Mouse (Mus musculus) MEL-GATA-1-ER (cell line): ENCODE data around the gene Rhobtb1.

Experiments
- DNase-seq: peaks from one replicate; pipeline ENCODE4 v3.0.0-alpha.2; 2012; ENCODE audit warnings: low read depth; ENCODE audit errors: extremely low read depth

Gene Rhobtb1

DNA sequence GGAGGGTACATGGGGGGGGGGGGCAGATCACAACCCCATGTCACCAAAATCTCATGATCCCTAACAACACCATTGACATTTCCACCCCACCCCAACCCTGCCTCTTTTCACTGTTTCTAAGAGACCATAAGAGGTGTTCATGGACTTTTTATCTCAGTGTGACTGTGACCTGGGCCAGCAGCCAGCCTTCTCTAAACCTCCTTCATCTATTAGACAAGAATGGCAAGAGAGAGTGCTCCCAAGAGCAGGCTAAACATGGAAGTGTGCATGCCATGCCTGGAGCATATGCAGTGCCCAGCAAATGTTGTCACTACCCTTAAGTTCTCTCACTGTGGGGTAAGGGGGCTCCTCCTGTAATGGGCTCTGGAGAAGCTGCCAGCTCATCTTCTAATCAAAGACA, 123.5 kb downstream of the Rhobtb1 start:
- no peak for DNase-seq

- no peak for DNase-seq
Observed at GRCm38 (mm10) chr10:69275811-69276775, 124.9 kb downstream of the Rhobtb1 start.

GRCm38 (mm10) chr10:69276920-69277435, 125.7 kb downstream of the Rhobtb1 start:
- no peak for DNase-seq

DNA sequence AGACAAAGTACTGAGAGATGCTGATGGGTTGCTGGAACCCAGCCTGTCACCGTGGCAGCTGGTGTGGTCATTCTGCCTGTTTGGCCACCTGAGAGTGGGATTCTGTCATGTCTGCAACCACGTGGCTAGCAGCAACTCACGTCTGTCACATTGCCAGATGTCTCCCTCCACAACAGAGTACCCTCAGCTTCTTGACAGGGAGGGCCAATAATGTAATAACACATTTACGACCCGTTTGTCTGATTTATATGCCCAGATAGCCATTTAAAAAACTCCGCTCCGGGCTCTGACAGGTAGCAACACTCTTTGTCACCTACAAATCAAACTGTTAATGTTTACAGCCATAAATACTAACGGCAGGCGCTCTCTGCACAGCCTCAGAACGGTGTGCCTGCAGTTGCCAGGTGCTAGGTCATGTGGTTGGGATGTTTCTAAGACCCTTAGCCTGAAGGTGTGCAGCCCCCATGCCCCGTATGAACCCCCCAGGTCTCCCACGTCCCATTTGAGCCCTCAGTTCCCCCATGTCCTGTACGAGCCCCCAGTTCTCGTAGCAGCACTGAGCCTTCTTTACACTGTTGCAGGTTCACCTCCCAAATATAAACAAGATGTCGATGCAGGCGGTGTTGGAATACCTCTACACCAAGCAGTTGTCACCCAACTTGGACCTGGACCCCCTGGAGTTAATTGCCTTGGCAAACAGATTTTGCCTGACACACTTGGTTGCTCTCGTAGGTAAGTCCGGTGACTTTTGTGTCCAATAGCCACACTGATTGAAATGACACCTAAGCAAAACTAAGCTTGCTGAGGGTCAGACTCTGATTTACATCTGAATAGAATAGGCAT, 127.8 kb downstream of the Rhobtb1 start:
- no peak for DNase-seq

- DNase-seq, result no peak
Observed at GRCm38 (mm10) chr10:69279607-69279978, 128.4 kb downstream of the Rhobtb1 start.

- DNase-seq, result no peak
Observed at GRCm38 (mm10) chr10:69286939-69287338, 135.7 kb downstream of the Rhobtb1 start.

DNA sequence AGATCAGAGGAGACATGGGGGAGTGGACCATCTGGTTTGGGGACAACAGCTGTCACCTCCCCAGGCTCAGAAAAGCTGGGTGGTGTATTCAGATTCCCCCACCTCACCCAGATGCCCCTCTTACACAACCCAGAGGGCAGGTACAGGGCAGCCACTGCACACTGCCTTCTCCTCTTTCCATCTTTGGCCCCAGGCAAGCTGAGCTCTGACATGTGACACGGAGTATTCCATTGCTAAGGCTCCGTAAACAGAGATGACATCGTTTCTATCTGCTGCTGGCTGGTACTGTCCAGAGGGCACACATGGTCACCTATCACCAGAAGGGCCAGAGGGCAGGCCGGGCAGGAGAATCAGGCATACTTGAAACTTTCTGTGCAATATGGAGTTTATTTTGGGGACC, 136.9 kb downstream of the Rhobtb1 start:
- no peak for DNase-seq

DNA sequence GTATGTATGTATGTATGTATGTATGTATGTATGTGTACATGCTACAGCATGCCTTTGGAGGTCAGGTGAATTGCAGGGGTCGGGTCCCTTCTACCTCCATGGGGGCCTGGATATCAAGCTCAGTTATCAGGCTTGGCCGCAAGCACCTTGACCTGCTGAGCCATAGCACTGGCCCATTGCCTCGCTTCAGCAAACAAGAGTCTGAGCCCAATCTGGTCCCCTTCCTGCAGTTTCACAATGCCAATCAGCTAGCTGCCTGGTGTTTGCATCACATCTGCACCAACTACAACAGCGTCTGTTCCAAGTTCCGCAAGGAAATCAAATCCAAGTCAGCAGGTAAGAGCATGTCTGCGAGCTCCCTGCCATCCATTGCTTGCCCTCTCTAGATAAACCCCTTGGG, 137.5 kb downstream of the Rhobtb1 start:
- no peak for DNase-seq

GRCm38 (mm10) chr10:69290736-69291135, 139.5 kb downstream of the Rhobtb1 start:
- no peak for DNase-seq

GRCm38 (mm10) chr10:69295919-69296318, 144.7 kb downstream of the Rhobtb1 start:
- DNase-seq, result no peak

GRCm38 (mm10) chr10:69299985-69300384, 148.8 kb downstream of the Rhobtb1 start:
- no peak for DNase-seq

- DNase-seq, result no peak
Observed at GRCm38 (mm10) chr10:69302667-69303066, 151.4 kb downstream of the Rhobtb1 start.

DNA sequence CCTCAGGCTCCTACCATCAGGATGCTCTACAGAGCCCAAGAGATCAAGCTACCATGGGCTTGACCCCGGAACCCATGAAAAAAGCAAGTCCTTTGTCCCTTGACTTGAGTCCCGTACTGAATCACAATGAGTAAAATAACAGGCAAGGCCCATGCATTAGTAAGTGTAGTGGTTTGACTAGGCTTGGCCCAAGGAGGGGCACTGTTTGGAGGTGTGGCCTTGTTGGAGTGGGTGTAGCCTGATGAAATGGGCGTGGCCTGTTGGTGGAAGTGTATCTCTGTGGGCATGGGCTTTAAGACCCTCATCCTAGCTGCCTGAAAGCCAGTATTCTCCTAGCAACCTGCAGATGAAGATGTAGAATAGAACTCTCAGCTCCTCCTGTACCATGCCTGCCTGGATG, 153.6 kb downstream of the Rhobtb1 start:
- no peak for DNase-seq

- no peak for DNase-seq
Observed at GRCm38 (mm10) chr10:69305600-69305999, 154.4 kb downstream of the Rhobtb1 start.

GRCm38 (mm10) chr10:69306205-69306604, 155.0 kb downstream of the Rhobtb1 start:
- no peak for DNase-seq

GRCm38 (mm10) chr10:69307067-69307466, 155.8 kb downstream of the Rhobtb1 start:
- no peak for DNase-seq

GRCm38 (mm10) chr10:69309109-69309508, 157.9 kb downstream of the Rhobtb1 start:
- DNase-seq, result no peak

DNA sequence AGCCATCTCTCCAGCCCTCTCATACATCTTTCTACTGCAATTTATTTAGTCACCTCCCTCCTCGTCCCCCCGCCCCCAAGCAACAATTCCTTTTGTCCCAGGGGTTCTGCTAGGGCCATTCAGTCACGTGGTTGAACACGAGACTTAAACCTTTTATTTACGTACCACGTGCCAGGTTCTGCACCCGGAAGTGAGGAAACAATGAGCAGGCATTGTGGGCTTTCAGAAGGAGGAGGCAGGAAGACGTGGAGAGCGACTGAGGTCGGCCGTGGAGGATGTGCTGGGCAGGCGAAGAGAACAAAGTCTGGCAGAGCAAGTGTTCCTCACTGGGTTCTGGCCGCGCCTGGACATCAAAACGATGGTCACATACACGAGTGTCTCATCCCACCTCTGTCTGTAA, 160.6 kb downstream of the Rhobtb1 start:
- no peak for DNase-seq

DNA sequence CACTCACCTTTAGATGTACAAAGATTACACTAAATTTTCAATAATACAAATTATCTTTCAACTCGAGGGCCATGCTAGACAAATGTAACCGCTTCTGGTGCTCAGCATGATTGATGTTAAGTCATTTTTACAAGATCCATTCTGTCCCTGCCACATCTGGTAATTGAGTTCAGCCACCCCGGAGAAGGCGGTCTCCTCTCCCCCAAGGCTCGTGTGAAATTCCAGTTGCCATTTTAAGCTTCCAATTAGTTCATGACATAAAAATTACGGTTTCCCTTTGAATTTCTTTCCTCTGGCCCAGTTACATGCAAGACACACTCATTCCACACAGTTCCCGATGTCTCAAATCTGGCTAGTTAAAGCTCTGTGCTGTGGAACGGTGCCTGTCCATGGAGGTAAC, 162.7 kb downstream of the Rhobtb1 start:
- no peak for DNase-seq

DNA sequence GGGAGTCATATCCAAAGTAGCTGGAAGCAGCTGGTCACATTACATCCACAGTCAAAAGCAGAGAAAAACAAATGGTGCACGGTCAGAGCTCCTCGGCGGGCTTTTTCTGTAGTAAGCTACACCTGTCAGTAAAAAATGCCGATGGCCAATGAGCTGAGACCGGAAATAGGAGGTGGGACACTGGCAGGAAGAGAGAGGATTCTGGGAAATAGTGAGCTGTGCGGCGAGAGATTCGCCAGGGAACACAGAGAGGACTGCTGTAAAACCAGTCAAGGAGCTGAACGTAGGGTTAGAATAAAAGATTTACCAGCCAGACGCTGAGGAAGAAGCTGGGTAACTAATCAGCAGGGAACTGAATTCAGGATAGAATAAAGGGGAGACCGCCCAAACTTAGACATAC, 167.3 kb downstream of the Rhobtb1 start:
- no peak for DNase-seq

DNA sequence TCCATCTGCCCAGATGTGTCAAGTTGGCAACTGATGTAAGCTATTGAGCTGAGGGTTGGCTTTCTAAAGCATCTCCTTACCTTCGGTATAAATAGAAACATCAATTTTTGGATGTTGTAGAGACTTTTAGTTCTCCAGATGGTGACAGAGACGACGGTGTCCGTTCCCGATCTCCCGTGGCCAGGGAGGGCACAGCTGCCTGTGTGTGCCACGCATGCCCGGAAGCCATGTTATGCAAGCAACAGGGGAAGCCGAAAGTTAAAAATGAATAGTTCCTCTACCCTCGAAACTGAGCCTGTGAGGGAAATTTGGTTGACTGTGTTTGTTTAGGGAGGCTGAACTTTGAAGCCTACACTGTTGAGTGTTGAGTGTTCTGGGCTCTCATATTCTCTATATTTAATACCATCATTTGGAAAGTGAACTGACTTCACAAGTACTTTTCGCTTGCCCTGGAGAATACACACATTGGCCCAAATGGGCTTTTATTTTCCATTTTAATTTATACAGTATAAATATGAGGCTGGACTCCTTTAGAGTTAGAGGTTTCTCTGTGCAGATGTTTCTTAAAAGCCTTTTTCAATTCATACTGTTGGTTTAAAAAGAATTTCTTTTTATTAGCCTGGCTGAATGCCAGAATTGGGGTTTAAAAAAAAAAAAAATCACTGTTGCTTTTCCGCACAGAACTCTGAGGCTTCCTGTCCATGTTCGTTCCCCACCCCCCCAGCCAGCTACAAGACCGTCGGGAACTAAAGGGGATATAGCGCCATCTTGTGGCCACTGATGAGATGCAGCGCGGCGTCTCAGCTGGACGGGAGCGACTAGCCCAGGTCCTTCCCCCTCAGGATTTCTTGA, 169.7 kb downstream of the Rhobtb1 start:
- peak; percentile 15 for DNase-seq
